Mouse (Mus musculus): ENCODE results near the gene Efnb3. TPM values are rescaled to one million over a fixed set of nuclear protein-coding genes. Genes with fewer than 3 reads are reported as not detected.

The Efnb3 gene
- total and polyA plus RNA-seq, 3 experiments: 0.23 to 0.72 TPM; not detected in 1

DNA sequence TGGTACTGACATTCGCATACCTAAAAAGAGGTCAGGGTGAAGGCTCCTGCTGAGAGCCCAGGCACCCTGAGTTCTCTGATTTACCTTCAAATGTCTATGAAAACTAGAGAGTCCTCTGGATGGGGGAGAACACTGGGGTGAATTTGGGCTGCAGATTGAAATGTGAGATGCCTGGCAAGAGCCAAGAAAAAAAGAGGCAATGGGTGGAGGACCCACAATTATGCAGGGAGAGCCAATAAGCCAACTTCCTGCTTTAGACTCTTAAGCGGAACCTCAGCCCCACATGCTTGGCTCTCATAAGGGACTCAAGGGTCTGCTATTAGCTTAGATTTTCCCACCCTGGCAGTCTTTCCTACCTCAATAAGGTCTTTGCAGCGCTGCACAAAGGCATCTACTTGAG, 43.3 kb downstream of the Efnb3 start:
- peak; percentile 72 for DNase-seq (ENCODE audit: low read depth, low spot score)
- Histone ChIP-seq H3K9me3 (replicated peaks; ENCODE audit: insufficient read depth, low read length) (no peaks in the 10 kb centered on the region), H3K27ac (ENCODE audit: control insufficient read depth, low read depth, low read length) (peak overlapping the region; percentile 1; the same call in 1 of the 2 replicates), H3K36me3 (ENCODE audit: control insufficient read depth in 1 of 2, insufficient read depth in 2 of 2, low read length in 2 of 2) (peaks cover 0 to 1% of the 10 kb centered on the region in 2 experiments; a peak in 1 of 4 replicates), H3K9ac (ENCODE audit: control insufficient read depth, low read depth, low read length, poor library complexity, severe bottlenecking) (peak overlapping the region; percentile 46), H3K4me3 (ENCODE audit: control insufficient read depth in 1 of 2, insufficient read depth in 1 of 2, low read depth in 2 of 2, low read length in 2 of 2) (peak overlapping the region; percentile 24 to 28), H3K4me1 (ENCODE audit: control insufficient read depth in 1 of 2, insufficient read depth in 2 of 2, low read length in 2 of 2) (peaks cover 6 to 21% of the 10 kb centered on the region in 2 experiments; a peak in 3 of 4 replicates), H3K27me3 (ENCODE audit: control insufficient read depth in 1 of 2, insufficient read depth in 2 of 2, low read length in 2 of 2) (no peaks in the 10 kb centered on the region; a peak in 2 of 4 replicates), H3K79me2 (ENCODE audit: control insufficient read depth, insufficient read depth, low read length, poor library complexity) (no peaks in the 10 kb centered on the region)
- TF ChIP-seq POLR2A (IDR thresholded peaks at IDR 0.05; ENCODE audit: control insufficient read depth in 1 of 2, insufficient read depth in 1 of 2, low read depth in 1 of 2, low read length in 2 of 2, poor library complexity in 1 of 2) (peak in 1 of 2 experiments; percentile 50; a peak in 2 of 4 replicates), CHD2 (IDR thresholded peaks at IDR 0.05; ENCODE audit: low read length) (no peak), NELFE (IDR thresholded peaks at IDR 0.05; ENCODE audit: low read depth, low read length) (no peak), MYC (IDR thresholded peaks at IDR 0.05; ENCODE audit: low read depth, low read length) (peak; percentile 50; the same call in 1 of the 2 replicates), RAD21 (IDR thresholded peaks at IDR 0.05; ENCODE audit: low read depth, low read length) (no peak), E2F4 (IDR thresholded peaks at IDR 0.05; ENCODE audit: borderline replicate concordance, low read depth, low read length) (no peak), TBP (IDR thresholded peaks at IDR 0.05; ENCODE audit: low read depth, low read length) (no peak), CTCF (IDR thresholded peaks at IDR 0.05 in 2 of 3, conservative IDR thresholded peaks at IDR 0.05 in 1 of 3; ENCODE audit: control insufficient read depth in 1 of 3, insufficient read depth in 1 of 3, low read depth in 2 of 3, low read length in 3 of 3, poor library complexity in 1 of 3, severe bottlenecking in 1 of 3) (no peak), POLR2AphosphoS2 (IDR thresholded peaks at IDR 0.05; ENCODE audit: low read length) (no peak), MEF2A (IDR thresholded peaks at IDR 0.05; ENCODE audit: extremely low read depth, insufficient replicate concordance, low read depth, low read length, poor library complexity, severe bottlenecking) (no peak), MYB (IDR thresholded peaks at IDR 0.05; ENCODE audit: low read depth, low read length) (no peak), ZMIZ1 (IDR thresholded peaks at IDR 0.05; ENCODE audit: low read depth, low read length) (no peak), HCFC1 (IDR thresholded peaks at IDR 0.05; ENCODE audit: low read depth, low read length) (no peak), SIN3A (IDR thresholded peaks at IDR 0.05; ENCODE audit: low read length) (no peak), MAX (IDR thresholded peaks at IDR 0.05; ENCODE audit: low read length) (no peak), MAZ (IDR thresholded peaks at IDR 0.05; ENCODE audit: low read depth, low read length) (no peak), EP300 (IDR thresholded peaks at IDR 0.05; ENCODE audit: low read depth in 1 of 2, low read length in 2 of 2) (no peak), MAFK (IDR thresholded peaks at IDR 0.05; ENCODE audit: borderline replicate concordance, low read depth, low read length) (no peak), USF2 (IDR thresholded peaks at IDR 0.05; ENCODE audit: borderline replicate concordance in 1 of 2, insufficient read depth in 1 of 2, low read depth in 1 of 2, low read length in 2 of 2) (no peak), ZNF384 (IDR thresholded peaks at IDR 0.05; ENCODE audit: low read depth, low read length) (peak; percentile 65), POLR2AphosphoS5 (IDR thresholded peaks at IDR 0.05; ENCODE audit: borderline replicate concordance, low read depth, low read length) (no peak), MXI1 (IDR thresholded peaks at IDR 0.05; ENCODE audit: low read depth, low read length) (no peak), SMC3 (IDR thresholded peaks at IDR 0.05; ENCODE audit: low read depth, low read length) (no peak), KAT2A (conservative IDR thresholded peaks at IDR 0.05; ENCODE audit: low read depth, low read length) (no peak), ETS1 (IDR thresholded peaks at IDR 0.05; ENCODE audit: low read depth, low read length) (no peak), ZC3H11A (IDR thresholded peaks at IDR 0.05; ENCODE audit: low read depth, low read length) (no peak)

Data from MEL (cell line).